Comparison of ENCODE assay signal across 8 mouse cellular contexts in genomic region chr3:101518810-101519209, GRCm38 (mm10).
DNase-seq lines count a peak whose midpoint lies in the region; ATAC-seq and TF ChIP-seq lines count a peak whose summit lies in the region.
"Had no signal": no experiment of that assay in that cellular context is flagged by ENCODE, and none has a peak within 500 bp of the region (broad histone marks: within the 10 kb centered on the region; RNA-seq: fewer than 3 reads in every experiment).

No protein-coding gene starts in this region.

- ATAC-seq in hindbrain, embryonic 16.5 days: peak; percentile 13; the same call in 1 of the 2 replicates
- no peak for ATAC-seq in lung, embryonic 16.5 days (ENCODE audit: low read depth)

- intact Hi-C loops in heart, postnatal 36 days (cut with DNase I): no loop called here

- 38% methylated on average over 6 of the region's 6 CpGs for WGBS in hindbrain, embryonic 16.5 days
- 19% methylated on average over 6 of the region's 6 CpGs for WGBS in lung, embryonic 16.5 days

- no peak overlapping the region for H3K4me2 ChIP-seq in hindbrain, embryonic 16.5 days (ENCODE audit: low read length)
- H3K4me2 ChIP-seq in lung, embryonic 16.5 days (ENCODE audit: low read depth, low read length): no peak overlapping the region

- peak overlapping the region; percentile 50 for H3K27ac ChIP-seq in hindbrain, embryonic 16.5 days (ENCODE audit: low read depth, low read length)
- H3K27ac ChIP-seq in lung, embryonic 16.5 days (ENCODE audit: low read length): peak overlapping the region; percentile 67
- H3K27ac ChIP-seq in layer of hippocampus, adult 2 months: no peak overlapping the region

- DNase-seq in heart, postnatal 4 days: peak; percentile 43
- DNase-seq in heart, postnatal 36 days: no peak
- DNase-seq in Muller cell, postnatal 12 days (ENCODE audit: inconsistent ontology term): peak; percentile 33
- DNase-seq in layer of hippocampus, adult 2 months (ENCODE audit: low spot score in 2 of 2): no peak
- DNase-seq in frontal cortex, postnatal 10 days (ENCODE audit: low spot score in 2 of 2): no peak

- no peak overlapping the region for H3K9ac ChIP-seq in hindbrain, embryonic 16.5 days (ENCODE audit: low read depth, low read length)
- H3K9ac ChIP-seq in lung, embryonic 16.5 days (ENCODE audit: low read length): no peak overlapping the region

- H3K4me1 ChIP-seq in hindbrain, embryonic 16.5 days (ENCODE audit: control insufficient read depth, insufficient read depth, low read depth, low read length): peaks cover 19% of the 10 kb centered on the region
- peaks cover 35% of the 10 kb centered on the region for H3K4me1 ChIP-seq in lung, embryonic 16.5 days (replicated peaks; ENCODE audit: control insufficient read depth, insufficient read depth, low read length)

- H3K4me3 ChIP-seq in hindbrain, embryonic 16.5 days (ENCODE audit: low read length): no peak overlapping the region
- no peak overlapping the region for H3K4me3 ChIP-seq in lung, embryonic 16.5 days (ENCODE audit: low read length)
- H3K4me3 ChIP-seq in layer of hippocampus, adult 2 months: no peak overlapping the region

- no peak for TF ChIP-seq CTCF in layer of hippocampus, adult 2 months (conservative IDR thresholded peaks at IDR 0.05)

- no peaks in the 10 kb centered on the region for H3K27me3 ChIP-seq in hindbrain, embryonic 16.5 days (replicated peaks; ENCODE audit: control insufficient read depth, insufficient read depth, low read length)
- no peaks in the 10 kb centered on the region for H3K27me3 ChIP-seq in lung, embryonic 16.5 days (ENCODE audit: control insufficient read depth, insufficient read depth, low read depth, low read length)

- no peaks in the 10 kb centered on the region for H3K36me3 ChIP-seq in hindbrain, embryonic 16.5 days (ENCODE audit: control insufficient read depth, insufficient read depth, low read length)
- no peaks in the 10 kb centered on the region for H3K36me3 ChIP-seq in lung, embryonic 16.5 days (ENCODE audit: control insufficient read depth, insufficient read depth, low read length)
- H3K36me3 ChIP-seq: G1E had no signal

- H3K9me3 ChIP-seq in hindbrain, embryonic 16.5 days (ENCODE audit: control insufficient read depth, low read length): no peaks in the 10 kb centered on the region
- no peaks in the 10 kb centered on the region for H3K9me3 ChIP-seq in lung, embryonic 16.5 days (ENCODE audit: control insufficient read depth, low read length)
- H3K9me3 ChIP-seq: G1E had no signal

Comparison
In these comparisons a context has a peak if more than half of its experiments do, and no peak if none do; other contexts are left out.
1. DNase-seq: peak in heart, postnatal 4 days (single experiment) and Muller cell, postnatal 12 days (single experiment); none in heart, postnatal 36 days (0 of 2), layer of hippocampus, adult 2 months (0 of 2) and frontal cortex, postnatal 10 days (0 of 2).